Mouse (Mus musculus) MEL (cell line): ENCODE results near the gene Ddb2. TPM values are rescaled to one million over a fixed set of nuclear protein-coding genes. Genes with fewer than 3 reads are reported as not detected.

ENCODE experiments used
- DNase-seq: peaks from one replicate; pipeline ENCODE4 v3.0.0; 2011; ENCODE audit warnings: low read depth, low spot score
- H3K27ac ChIP-seq: 2 replicates; pipeline ENCODE4 v1.5.1; 2012; ENCODE audit warnings: low read depth, mild to moderate bottlenecking, control low read depth, low read length, moderate library complexity; ENCODE audit not compliant: control insufficient read depth
- H3K27me3 ChIP-seq, 2 experiments: fragments of 150-350 bp in 1 of 2; sonication (generic) in 1 of 2; 2 replicates each; pipeline ENCODE4 v1.6.1; 2012; ENCODE audit warnings: low read length in 2 of 2, mild to moderate bottlenecking in 2 of 2, improper control_type of control experiment in 1 of 2, moderate library complexity in 1 of 2; ENCODE audit not compliant: insufficient read depth in 2 of 2, control insufficient read depth in 1 of 2
- H3K36me3 ChIP-seq, 2 experiments: 2 replicates each; pipeline ENCODE4 v1.6.1; 2012 to 2014; ENCODE audit warnings: low read length in 2 of 2, improper control_type of control experiment in 1 of 2, inconsistent platforms in 1 of 2, mild to moderate bottlenecking in 1 of 2; ENCODE audit not compliant: insufficient read depth in 2 of 2, control insufficient read depth in 1 of 2
- H3K4me1 ChIP-seq, 2 experiments: fragments of 150-350 bp in 1 of 2; sonication (generic) in 1 of 2; 2 replicates each; pipeline ENCODE4 v1.6.1; 2012; ENCODE audit warnings: low read length in 2 of 2, improper control_type of control experiment in 1 of 2, mild to moderate bottlenecking in 1 of 2; ENCODE audit not compliant: insufficient read depth in 2 of 2, control insufficient read depth in 1 of 2
- H3K4me3 ChIP-seq, 2 experiments: fragments of 150-350 bp in 1 of 2; sonication (generic) in 1 of 2; 2 replicates each; pipeline ENCODE4 v1.5.1; 2012; ENCODE audit warnings: low read depth in 2 of 2, low read length in 2 of 2, mild to moderate bottlenecking in 2 of 2, moderate library complexity in 2 of 2, control low read depth in 1 of 2, improper control_type of control experiment in 1 of 2; ENCODE audit not compliant: control insufficient read depth in 1 of 2, insufficient read depth in 1 of 2
- H3K79me2 ChIP-seq: 2 replicates; pipeline ENCODE4 v1.6.1; 2012; ENCODE audit warnings: mild to moderate bottlenecking, low read length, moderate library complexity; ENCODE audit not compliant: control insufficient read depth, poor library complexity, insufficient read depth
- H3K9ac ChIP-seq: 2 replicates; pipeline ENCODE4 v1.6.1; 2012; ENCODE audit warnings: low read depth, mild to moderate bottlenecking, control low read depth, low read length, moderate library complexity; ENCODE audit not compliant: control insufficient read depth, poor library complexity, severe bottlenecking
- H3K9me3 ChIP-seq: fragments of 150-350 bp; sonication (generic); replicated peaks from 2 replicates; pipeline ENCODE4 v1.6.1; 2012; ENCODE audit warnings: mild to moderate bottlenecking, low read length, improper control_type of control experiment, moderate library complexity; ENCODE audit not compliant: insufficient read depth
- BHLHE40 ChIP-seq: IDR thresholded peaks from 2 replicates; pipeline ENCODE4 v1.6.1; 2012; ENCODE audit warnings: low read depth, mild to moderate bottlenecking, inconsistent platforms, low read length, improper control_type of control experiment, borderline replicate concordance
- CHD1 ChIP-seq: IDR thresholded peaks from 2 replicates; pipeline ENCODE4 v1.6.1; 2012; ENCODE audit warnings: low read depth, mild to moderate bottlenecking, inconsistent platforms, low read length, improper control_type of control experiment
- CHD2 ChIP-seq: IDR thresholded peaks from 2 replicates; pipeline ENCODE4 v1.6.1; 2011; ENCODE audit warnings: low read length, improper control_type of control experiment
- EP300 ChIP-seq, 2 experiments: IDR thresholded peaks; 2 replicates each; pipeline ENCODE4 v1.6.1; 2011; ENCODE audit warnings: improper control_type of control experiment in 2 of 2, low read length in 2 of 2, low read depth in 1 of 2, mild to moderate bottlenecking in 1 of 2
- ETS1 ChIP-seq: IDR thresholded peaks from 2 replicates; pipeline ENCODE4 v1.6.1; 2012; ENCODE audit warnings: low read depth, mild to moderate bottlenecking, inconsistent platforms, low read length, improper control_type of control experiment, moderate library complexity
- GABPA ChIP-seq: IDR thresholded peaks from 2 replicates; pipeline ENCODE4 v1.6.1; 2012; ENCODE audit warnings: low read depth, mild to moderate bottlenecking, inconsistent platforms, low read length, improper control_type of control experiment, moderate library complexity
- JUND ChIP-seq: IDR thresholded peaks from 2 replicates; pipeline ENCODE4 v1.6.1; 2011; ENCODE audit warnings: low read depth, mild to moderate bottlenecking, improper control_type of control experiment, low read length
- MAFK ChIP-seq: IDR thresholded peaks from 2 replicates; pipeline ENCODE4 v1.6.1; 2011; ENCODE audit warnings: low read depth, mild to moderate bottlenecking, low read length, improper control_type of control experiment, borderline replicate concordance
- MAZ ChIP-seq: IDR thresholded peaks from 2 replicates; pipeline ENCODE4 v1.6.1; 2012; ENCODE audit warnings: low read depth, mild to moderate bottlenecking, inconsistent platforms, low read length, improper control_type of control experiment
- MYB ChIP-seq: IDR thresholded peaks from 2 replicates; pipeline ENCODE4 v1.6.1; 2011; ENCODE audit warnings: mild to moderate bottlenecking, low read depth, low read length, improper control_type of control experiment
- MYC ChIP-seq: IDR thresholded peaks from 2 replicates; pipeline ENCODE4 v1.6.1; 2011; ENCODE audit warnings: low read depth, mild to moderate bottlenecking, low read length, improper control_type of control experiment, moderate library complexity
- NRF1 ChIP-seq: IDR thresholded peaks from 2 replicates; pipeline ENCODE4 v1.6.1; 2014; ENCODE audit warnings: low read depth, mild to moderate bottlenecking, inconsistent platforms, low read length, improper control_type of control experiment, moderate library complexity; ENCODE audit not compliant: poor library complexity, insufficient read depth, severe bottlenecking
- POLR2A ChIP-seq, 2 experiments: IDR thresholded peaks; 2 replicates each; pipeline ENCODE4 v1.6.1; 2011 to 2012; ENCODE audit warnings: low read length in 2 of 2, mild to moderate bottlenecking in 2 of 2, control low read depth in 1 of 2, improper control_type of control experiment in 1 of 2, low read depth in 1 of 2, moderate library complexity in 1 of 2; ENCODE audit not compliant: control insufficient read depth in 1 of 2, insufficient read depth in 1 of 2, poor library complexity in 1 of 2
- POLR2AphosphoS2 ChIP-seq: IDR thresholded peaks from 2 replicates; pipeline ENCODE4 v1.6.1; 2011; ENCODE audit warnings: low read length, improper control_type of control experiment
- POLR2AphosphoS5 ChIP-seq: IDR thresholded peaks from 2 replicates; pipeline ENCODE4 v1.6.1; 2012; ENCODE audit warnings: low read depth, borderline replicate concordance, mild to moderate bottlenecking, inconsistent platforms, low read length, moderate library complexity, mixed read lengths
- RAD21 ChIP-seq: IDR thresholded peaks from 2 replicates; pipeline ENCODE4 v1.6.1; 2011; ENCODE audit warnings: mild to moderate bottlenecking, low read depth, low read length, improper control_type of control experiment
- RCOR1 ChIP-seq: IDR thresholded peaks from 2 replicates; pipeline ENCODE4 v1.6.1; 2012; ENCODE audit warnings: low read depth, mild to moderate bottlenecking, inconsistent platforms, low read length, improper control_type of control experiment
- TAL1 ChIP-seq: IDR thresholded peaks from 2 replicates; pipeline ENCODE4 v1.6.1; 2012; ENCODE audit warnings: mild to moderate bottlenecking, inconsistent platforms, low read length, moderate library complexity, mixed read lengths
- UBTF ChIP-seq: IDR thresholded peaks from 2 replicates; pipeline ENCODE4 v1.6.1; 2012; ENCODE audit warnings: low read depth, mild to moderate bottlenecking, inconsistent platforms, low read length, improper control_type of control experiment, moderate library complexity, borderline replicate concordance; ENCODE audit not compliant: insufficient read depth
- USF2 ChIP-seq, 2 experiments: IDR thresholded peaks; 2 replicates each; pipeline ENCODE4 v1.6.1; 2011 to 2012; ENCODE audit warnings: improper control_type of control experiment in 2 of 2, low read length in 2 of 2, borderline replicate concordance in 1 of 2, inconsistent platforms in 1 of 2, low read depth in 1 of 2, mild to moderate bottlenecking in 1 of 2; ENCODE audit not compliant: insufficient read depth in 1 of 2
- ZC3H11A ChIP-seq: IDR thresholded peaks from 2 replicates; pipeline ENCODE4 v1.6.1; 2012; ENCODE audit warnings: low read depth, mild to moderate bottlenecking, inconsistent platforms, low read length, improper control_type of control experiment
- ZMIZ1 ChIP-seq: IDR thresholded peaks from 2 replicates; pipeline ENCODE4 v1.6.1; 2012; ENCODE audit warnings: low read depth, mild to moderate bottlenecking, inconsistent platforms, low read length, improper control_type of control experiment, moderate library complexity
- polyA plus RNA-seq, 2 experiments: library from polyadenylated mRNA; stranded (reverse) in 1 of 2; unstranded in 1 of 2; fragments of >175 nt in 1 of 2; fragments of >200 nt in 1 of 2; gene quantifications; 2 replicates each; pipeline versions ENCODE4 v1.2.1 to v1.2.4; 2012; ENCODE audit warnings: low replicate concordance in 2 of 2, low read depth in 1 of 2; ENCODE audit not compliant: insufficient read length in 2 of 2, insufficient read depth in 1 of 2, missing spikeins in 1 of 2
- total RNA-seq: library from RNA; depleted of rRNA; stranded (reverse); fragments of 300-350 nt; gene quantifications from 2 replicates; pipeline ENCODE4 v1.2.3, GENCODE M21; 2012

Gene Ddb2
- total and polyA plus RNA-seq, 3 experiments, result 8.4 to 12.6 TPM; not detected in 1

GRCm38 (mm10) chr2:91268706-91269105 lies 31.9 kb upstream of the Ddb2 start:
- Histone ChIP-seq H3K4me1 (peaks cover 2 to 13% of the 10 kb centered on the region in 2 experiments; a peak in 3 of 4 replicates), H3K36me3 (peaks cover 10 to 17% of the 10 kb centered on the region in 2 experiments), H3K79me2 (peaks cover 17% of the 10 kb centered on the region), H3K9me3 (no peaks in the 10 kb centered on the region), H3K27ac (no peak overlapping the region), H3K4me3 (no peak overlapping the region), H3K27me3 (no peaks in the 10 kb centered on the region), H3K9ac (no peak overlapping the region)
- DNase-seq, result no peak
- TF ChIP-seq POLR2AphosphoS5 (no peak), CHD2 (no peak)

GRCm38 (mm10) chr2:91268042-91268441 lies 31.3 kb upstream of the Ddb2 start:
- DNase-seq, result no peak
- Histone ChIP-seq H3K9ac (no peak overlapping the region), H3K27ac (no peak overlapping the region), H3K79me2 (peaks cover 17% of the 10 kb centered on the region), H3K9me3 (no peaks in the 10 kb centered on the region), H3K27me3 (no peaks in the 10 kb centered on the region), H3K4me3 (no peak overlapping the region), H3K4me1 (peaks cover 2 to 13% of the 10 kb centered on the region in 2 experiments; a peak in 3 of 4 replicates), H3K36me3 (peaks cover 10 to 15% of the 10 kb centered on the region in 2 experiments)
- TF ChIP-seq USF2 (IDR thresholded peaks at IDR 0.05; ENCODE audit: borderline replicate concordance in 1 of 2, insufficient read depth in 1 of 2, low read depth in 1 of 2, low read length in 2 of 2), result no peak
- TF ChIP-seq UBTF, result no peak
- TF ChIP-seq MYC, result no peak
- no peak for TF ChIP-seq ZC3H11A
- TF ChIP-seq BHLHE40, result no peak
- no peak for TF ChIP-seq JUND
- no peak for TF ChIP-seq POLR2AphosphoS2
- TF ChIP-seq ETS1, result no peak
- TF ChIP-seq RCOR1, result no peak
- TF ChIP-seq ZMIZ1, result no peak
- TF ChIP-seq GABPA, result no peak
- no peak for TF ChIP-seq EP300 (IDR thresholded peaks at IDR 0.05; ENCODE audit: low read depth in 1 of 2, low read length in 2 of 2)
- TF ChIP-seq RAD21, result no peak
- no peak for TF ChIP-seq MAFK
- TF ChIP-seq MAZ, result no peak
- no peak for TF ChIP-seq POLR2A (IDR thresholded peaks at IDR 0.05; ENCODE audit: control insufficient read depth in 1 of 2, insufficient read depth in 1 of 2, low read depth in 1 of 2, low read length in 2 of 2, poor library complexity in 1 of 2)
- TF ChIP-seq NRF1, result no peak
- TF ChIP-seq CHD1, result no peak
- TF ChIP-seq TAL1, result no peak
- no peak for TF ChIP-seq MYB
